Mouse (Mus musculus) embryonic facial prominence, embryonic 12.5 days (tissue): ENCODE data around the gene Zfp61. TPM values are rescaled to one million over a fixed set of nuclear protein-coding genes. Genes with fewer than 3 reads are reported as not detected.
A peak's percentile ranks its signal among the peaks of the same experiment; 100 is the strongest.

Source experiments
- ATAC-seq: fragments of 200-750 bp; cut with Nextera tagmentation; 2 replicates; pipeline ENCODE4 v1.8.0; 2017; ENCODE audit not compliant: insufficient number of reproducible peaks, insufficient read depth, low FRiP score, low TSS enrichment
- H3K27ac ChIP-seq: fragments of 300-500 bp; sonication (generic); 2 replicates; pipeline ENCODE4 v1.5.1; 2016; ENCODE audit warnings: mild to moderate bottlenecking
- H3K27me3 ChIP-seq: fragments of 300-500 bp; sonication (generic); 2 replicates; pipeline ENCODE4 v1.6.1; 2016; ENCODE audit warnings: mild to moderate bottlenecking, moderate library complexity
- H3K36me3 ChIP-seq: fragments of 300-500 bp; sonication (generic); 2 replicates; pipeline ENCODE4 v1.6.1; 2016; ENCODE audit warnings: mild to moderate bottlenecking
- H3K4me1 ChIP-seq: fragments of 300-500 bp; sonication (generic); 2 replicates; pipeline ENCODE4 v1.6.1; 2016
- H3K4me2 ChIP-seq: fragments of 300-500 bp; sonication (generic); replicated peaks from 2 replicates; pipeline ENCODE4 v1.6.1; 2016; ENCODE audit warnings: mild to moderate bottlenecking, moderate library complexity
- H3K4me3 ChIP-seq: fragments of 300-500 bp; sonication (generic); 2 replicates; pipeline ENCODE4 v1.5.1; 2016; ENCODE audit warnings: mild to moderate bottlenecking
- H3K9ac ChIP-seq: fragments of 300-500 bp; sonication (generic); 2 replicates; pipeline ENCODE4 v1.6.1; 2016; ENCODE audit warnings: mild to moderate bottlenecking, moderate library complexity
- H3K9me3 ChIP-seq: fragments of 300-500 bp; sonication (generic); 2 replicates; pipeline ENCODE4 v1.6.1; 2016; ENCODE audit warnings: mild to moderate bottlenecking, moderate library complexity
- WGBS: fragments of 180-500 bp; shearing (Covaris S2); methylation state at CpG from one replicate; pipeline ENCODE4 v1.1.7; 2016; 5-methylcytosine and 5-hydroxymethylcytosine counted together
- microRNA-seq: library from miRNA; unstranded; fragments of <30 nt; microRNA quantifications from one replicate; pipeline ENCODE4, GENCODE M21; 2017
- polyA plus RNA-seq: library from polyadenylated mRNA; unstranded; fragments of >200 nt; fragmentation: Nextera tagmentation; extraction: Ambion mirVana; gene quantifications from 2 replicates; pipeline ENCODE4 v1.2.1, GENCODE M21; 2016

The Zfp61 gene
- polyA plus RNA-seq, 1 experiment from 2014 or later: 63.1 TPM

GRCm38 (mm10) chr7:24253779-24254615 lies 47.0 kb downstream of the Zfp61 start:
- Histone ChIP-seq H3K27ac (no peak overlapping the region), H3K4me2 (peak overlapping the region; percentile 76), H3K9me3 (no peaks in the 10 kb centered on the region), H3K4me3 (peak overlapping the region; percentile 55; the same call in 1 of the 2 replicates), H3K36me3 (no peaks in the 10 kb centered on the region), H3K4me1 (peaks cover 5% of the 10 kb centered on the region; the same call in 1 of the 2 replicates), H3K9ac (no peak overlapping the region), H3K27me3 (no peaks in the 10 kb centered on the region)
- no peak; the same call in 1 of the 2 replicates for ATAC-seq
- 58% methylated on average over 9 of the region's 9 CpGs for WGBS

Small RNAs within 50 kb of the gene (microRNA-seq; reads per million reads assigned to microRNA genes)
- not detected for gene Gm27592

Other genes starting within 250 kb of the Zfp61 start
- not detected in 2 replicates for gene Vmn1r183, start 248.0 kb downstream of the Zfp61 start, polyA plus RNA-seq
- 27.4 and 27.7 TPM in 2 replicates for gene Zfp180, start 219.3 kb downstream of the Zfp61 start, polyA plus RNA-seq
- gene Zfp112, start 188.9 kb downstream of the Zfp61 start, polyA plus RNA-seq: 9.1 and 9.8 TPM in 2 replicates
- gene Zfp235, start 167.1 kb downstream of the Zfp61 start, polyA plus RNA-seq: 18.3 and 18.4 TPM in 2 replicates
- gene Zfp114, start 126.2 kb downstream of the Zfp61 start, polyA plus RNA-seq: 7.5 and 7.6 TPM in 2 replicates
- gene Zfp111, start 89.8 kb downstream of the Zfp61 start, polyA plus RNA-seq: 10.1 and 11.3 TPM in 2 replicates
- 5.9 and 6.6 TPM in 2 replicates for gene Zfp109, start 63.7 kb downstream of the Zfp61 start, polyA plus RNA-seq
- gene Zfp108, start 46.4 kb downstream of the Zfp61 start, polyA plus RNA-seq: 5.3 and 5.6 TPM in 2 replicates
- gene Zfp93, start 30.8 kb downstream of the Zfp61 start, polyA plus RNA-seq: 10.0 and 12.0 TPM in 2 replicates
- gene Zfp94, start 15.4 kb upstream of the Zfp61 start, polyA plus RNA-seq: 15.8 and 16.4 TPM in 2 replicates
- gene Tescl, start 32.7 kb upstream of the Zfp61 start, polyA plus RNA-seq: 0.26 TPM in 1 of 2 replicates, not detected in the other
- not detected in 2 replicates for gene Lypd5, start 48.0 kb upstream of the Zfp61 start, polyA plus RNA-seq
- gene Kcnn4, start 69.0 kb upstream of the Zfp61 start, polyA plus RNA-seq: 2.0 and 2.7 TPM in 2 replicates
- 23.6 and 26.0 TPM in 2 replicates for gene Smg9, start 98.4 kb upstream of the Zfp61 start, polyA plus RNA-seq
- not detected in 2 replicates for gene Irgc1, start 151.1 kb upstream of the Zfp61 start, polyA plus RNA-seq
- 1.5 and 2.0 TPM in 2 replicates for gene Plaur, start 161.3 kb upstream of the Zfp61 start, polyA plus RNA-seq
- 7.6 and 10.7 TPM in 2 replicates for gene Cadm4, start 180.8 kb upstream of the Zfp61 start, polyA plus RNA-seq
- gene Zfp428, start 205.8 kb upstream of the Zfp61 start, polyA plus RNA-seq: 100 and 113 TPM in 2 replicates
- gene AC161166.1, start 211.2 kb upstream of the Zfp61 start, polyA plus RNA-seq: 1.3 and 1.4 TPM in 2 replicates
- 17.6 and 18.0 TPM in 2 replicates for gene Irgq, start 229.5 kb upstream of the Zfp61 start, polyA plus RNA-seq
- gene Pinlyp, start 244.9 kb upstream of the Zfp61 start, polyA plus RNA-seq: not detected in 2 replicates
- 117 and 124 TPM in 2 replicates for gene Xrcc1, start 245.1 kb upstream of the Zfp61 start, polyA plus RNA-seq